ENCODE assay signal across 9 mouse cellular contexts in the genomic region with DNA sequence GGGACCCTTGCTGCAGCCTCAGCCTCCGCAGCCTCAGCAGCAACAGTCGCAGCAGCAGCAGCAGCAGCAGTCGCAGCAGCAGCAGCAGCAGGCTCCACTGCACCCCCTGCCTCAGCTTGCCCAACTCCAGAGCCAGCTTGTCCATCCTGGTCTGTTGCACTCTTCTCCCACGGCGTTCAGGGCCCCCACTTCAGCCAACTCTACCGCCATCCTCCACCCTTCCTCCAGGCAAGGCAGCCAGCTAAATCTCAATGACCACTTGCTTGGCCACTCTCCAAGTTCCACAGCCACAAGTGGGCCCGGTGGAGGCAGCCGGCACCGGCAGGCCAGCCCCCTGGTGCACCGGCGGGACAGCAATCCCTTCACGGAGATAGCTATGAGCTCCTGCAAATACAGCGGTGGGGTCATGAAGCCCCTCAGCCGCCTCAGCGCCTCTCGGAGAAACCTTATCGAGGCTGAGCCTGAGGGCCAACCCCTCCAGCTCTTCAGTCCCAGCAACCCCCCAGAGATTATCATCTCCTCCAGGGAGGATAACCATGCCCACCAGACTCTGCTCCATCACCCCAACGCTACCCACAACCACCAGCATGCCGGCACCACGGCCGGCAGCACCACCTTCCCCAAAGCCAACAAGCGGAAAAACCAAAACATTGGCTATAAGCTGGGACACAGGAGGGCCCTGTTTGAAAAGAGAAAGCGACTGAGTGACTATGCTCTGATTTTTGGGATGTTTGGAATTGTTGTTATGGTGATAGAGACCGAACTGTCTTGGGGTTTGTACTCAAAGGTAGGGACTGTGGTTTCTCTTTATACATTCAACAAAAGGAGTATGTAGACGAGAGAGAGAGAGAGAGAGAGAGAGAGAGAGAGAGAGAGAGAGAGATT. TPM values are rescaled to one million over a fixed set of nuclear protein-coding genes. Genes with fewer than 3 reads are reported as not detected.
DNase-seq lines count a peak whose midpoint lies in the region; ATAC-seq and TF ChIP-seq lines count a peak whose summit lies in the region.
"Had no signal": no experiment of that assay in that cellular context is flagged by ENCODE, and none has a peak within 500 bp of the region (broad histone marks: within the 10 kb centered on the region; RNA-seq: fewer than 3 reads in every experiment).

No protein-coding gene starts in this region.

- intact Hi-C loops in heart, postnatal 25 days (cut with DNase I): no loop called here

- ATAC-seq in embryonic facial prominence, embryonic 14.5 days (ENCODE audit: low read depth): no peak
- ATAC-seq in heart, postnatal 0 days (ENCODE audit: insufficient read depth, low read depth): 0 out of 2 replicates have a peak, but pooled peaks have one; percentile 4
- ATAC-seq in lung, embryonic 16.5 days (ENCODE audit: low read depth): peak; percentile 48; the same call in 1 of the 2 replicates

- H3K9me3 ChIP-seq in embryonic facial prominence, embryonic 14.5 days (ENCODE audit: control insufficient read depth, low read length): peaks cover 12% of the 10 kb centered on the region
- peaks cover 8% of the 10 kb centered on the region; the same call in 1 of the 2 replicates for H3K9me3 ChIP-seq in heart, postnatal 0 days (replicated peaks; ENCODE audit: control insufficient read depth, low read length)
- H3K9me3 ChIP-seq in lung, embryonic 16.5 days (ENCODE audit: control insufficient read depth, low read length): no peaks in the 10 kb centered on the region

- DNase-seq in heart, adult 11 months: peak; percentile 96
- DNase-seq in heart, postnatal 25 days (ENCODE audit: low spot score): no peak
- DNase-seq in embryonic facial prominence, embryonic 14.5 days (ENCODE audit: low spot score): peak; percentile 47
- peak; percentile 57 for DNase-seq in heart, postnatal 0 days (ENCODE audit: low spot score)
- DNase-seq in kidney, postnatal 25 days: peak; percentile 60
- DNase-seq in right cerebral cortex, postnatal 14 days: peak; percentile 46
- DNase-seq in natural killer cell, adult 2 months (ENCODE audit: low spot score in 2 of 2): no peak

- H3K27me3 ChIP-seq in embryonic facial prominence, embryonic 14.5 days (replicated peaks; ENCODE audit: control insufficient read depth, insufficient read depth, low read length): peaks cover 4% of the 10 kb centered on the region; the same call in 1 of the 2 replicates
- H3K27me3 ChIP-seq in heart, postnatal 0 days (ENCODE audit: control insufficient read depth, insufficient read depth, low read length): peaks cover 61% of the 10 kb centered on the region
- H3K27me3 ChIP-seq in lung, embryonic 16.5 days (ENCODE audit: control insufficient read depth, insufficient read depth, low read depth, low read length): peaks cover 22% of the 10 kb centered on the region

- WGBS in embryonic facial prominence, embryonic 14.5 days: 3% methylated on average over 24 of the region's 25 CpGs
- 5% methylated on average over 25 of the region's 25 CpGs for WGBS in heart, postnatal 0 days
- WGBS in lung, embryonic 16.5 days: 2% methylated on average over 25 of the region's 25 CpGs

- peaks cover 22% of the 10 kb centered on the region for H3K4me1 ChIP-seq in embryonic facial prominence, embryonic 14.5 days (ENCODE audit: control insufficient read depth, insufficient read depth, low read length)
- peaks cover 15% of the 10 kb centered on the region for H3K4me1 ChIP-seq in heart, postnatal 0 days (ENCODE audit: control insufficient read depth, insufficient read depth)
- H3K4me1 ChIP-seq in lung, embryonic 16.5 days (replicated peaks; ENCODE audit: control insufficient read depth, insufficient read depth, low read length): peaks cover 29% of the 10 kb centered on the region

- no peaks in the 10 kb centered on the region for H3K36me3 ChIP-seq in embryonic facial prominence, embryonic 14.5 days (ENCODE audit: control insufficient read depth, insufficient read depth, low read length)
- H3K36me3 ChIP-seq in heart, postnatal 0 days (replicated peaks; ENCODE audit: control insufficient read depth, insufficient read depth, low read length): no peaks in the 10 kb centered on the region
- no peaks in the 10 kb centered on the region for H3K36me3 ChIP-seq in lung, embryonic 16.5 days (ENCODE audit: control insufficient read depth, insufficient read depth, low read length)

- no peak for TF ChIP-seq CTCF in heart, postnatal 0 days (IDR thresholded peaks at IDR 0.05; ENCODE audit: low read depth)

- H3K9ac ChIP-seq in embryonic facial prominence, embryonic 14.5 days (ENCODE audit: low read depth, low read length): peak overlapping the region; percentile 64
- peak overlapping the region; percentile 5; the same call in 1 of the 2 replicates for H3K9ac ChIP-seq in heart, postnatal 0 days (replicated peaks; ENCODE audit: low read depth, low read length)
- peak overlapping the region; percentile 57 for H3K9ac ChIP-seq in lung, embryonic 16.5 days (ENCODE audit: low read length)

- peak overlapping the region; percentile 45 for H3K4me3 ChIP-seq in embryonic facial prominence, embryonic 14.5 days (ENCODE audit: low read depth, low read length)
- H3K4me3 ChIP-seq in heart, postnatal 0 days (ENCODE audit: low read depth, low read length): peak overlapping the region; percentile 45
- peak overlapping the region; percentile 49 for H3K4me3 ChIP-seq in lung, embryonic 16.5 days (ENCODE audit: low read length)
- H3K4me3 ChIP-seq: erythroblast, embryonic 14.5 days had no signal

- no peak overlapping the region for H3K27ac ChIP-seq in embryonic facial prominence, embryonic 14.5 days (replicated peaks; ENCODE audit: low read depth, low read length)
- H3K27ac ChIP-seq in heart, postnatal 0 days (ENCODE audit: low read depth): no peak overlapping the region
- H3K27ac ChIP-seq in lung, embryonic 16.5 days (ENCODE audit: low read length): no peak overlapping the region

- no peak for TF ChIP-seq EP300 in heart, postnatal 0 days (IDR thresholded peaks at IDR 0.05; ENCODE audit: low read depth)

- peak overlapping the region; percentile 97 for H3K4me2 ChIP-seq in embryonic facial prominence, embryonic 14.5 days (ENCODE audit: low read depth, low read length)
- peak overlapping the region; percentile 72 for H3K4me2 ChIP-seq in heart, postnatal 0 days (ENCODE audit: low read depth, low read length)
- H3K4me2 ChIP-seq in lung, embryonic 16.5 days (ENCODE audit: low read depth, low read length): peak overlapping the region; percentile 91

RNA-seq across cellular contexts. Expression of a gene that starts 0.9 kb away (rescaled TPM):
- 1 to 10 TPM; 2.3 to 2.8 TPM for total RNA-seq in heart, postnatal 25 days (2021)
- polyA plus RNA-seq in embryonic facial prominence, embryonic 14.5 days (2014; fragmentation: Nextera tagmentation; extraction: Ambion mirVana): 3.7 and 4.6 TPM in 2 replicates
- 4.7 and 4.9 TPM in 2 replicates for total RNA-seq in heart, postnatal 0 days (2014; rRNA removed; ENCODE audit: low replicate concordance)
- polyA plus RNA-seq in heart, postnatal 0 days (2015; fragmentation: Nextera tagmentation; extraction: Ambion mirVana): 1.5 TPM in 2 replicates
- 0.68 and 1.1 TPM in 2 replicates for polyA plus RNA-seq in lung, embryonic 16.5 days (2015; fragmentation: Nextera tagmentation; extraction: Ambion mirVana)

Comparison
In these comparisons a context has a peak if more than half of its experiments do, and no peak if none do; other contexts are left out.
1. DNase-seq: peak in heart, adult 11 months (single experiment), embryonic facial prominence, embryonic 14.5 days (single experiment), heart, postnatal 0 days (single experiment), kidney, postnatal 25 days (2 of 2) and right cerebral cortex, postnatal 14 days (single experiment); none in heart, postnatal 25 days (single experiment) and natural killer cell, adult 2 months (0 of 2).
2. H3K9ac ChIP-seq: peak in every context shown above with its lines; median percentile 64 in embryonic facial prominence, embryonic 14.5 days; 57 in lung, embryonic 16.5 days; 5 in heart, postnatal 0 days.
3. Peak in every context shown above with its lines, with median percentiles within 50 percentile points of each other: H3K4me2 ChIP-seq and H3K4me3 ChIP-seq.